Mouse (Mus musculus) CD4-positive helper T cell, adult 2 months (primary cell): ENCODE measurements at regions not wholly inside any gene's neighbourhood (a gene's known extent, or its start where the extent isn't known, plus 50 kb on each side); places are given as distances from the start of the nearest gene placed in this dataset.

Source experiments
- DNase-seq: peaks from one replicate; pipeline ENCODE4 v3.0.0-alpha.2; 2012; ENCODE audit warnings: low read depth, missing footprints, low spot score

GRCm38 (mm10) chr11:23170813-23171212 is 85.0 kb upstream of the Xpo1 start:
- no peak for DNase-seq

- no peak for DNase-seq
Observed at GRCm38 (mm10) chr11:23171760-23172159, 84.1 kb upstream of the Xpo1 start.

GRCm38 (mm10) chr11:23181647-23182046 is 74.2 kb upstream of the Xpo1 start:
- no peak for DNase-seq

- DNase-seq, result no peak
Observed at GRCm38 (mm10) chr11:23185211-23185610, 70.6 kb upstream of the Xpo1 start.

GRCm38 (mm10) chr11:23201701-23202449 is 54.0 kb upstream of the Xpo1 start:
- DNase-seq, result no peak

GRCm38 (mm10) chr11:23203566-23203965 is 52.3 kb upstream of the Xpo1 start:
- no peak for DNase-seq

- DNase-seq, result no peak
Observed at GRCm38 (mm10) chr11:23204041-23204440, 51.8 kb upstream of the Xpo1 start.
